Mouse (Mus musculus) thymus, adult 2 months (tissue): ENCODE results near the gene Mrgpre.

Experiments
- CTCF ChIP-seq: fragments of 200-500 bp; IDR thresholded peaks from 2 replicates; pipeline ENCODE4 v1.5.1; 2012; ENCODE audit warnings: mild to moderate bottlenecking, control low read depth, low read length, moderate library complexity, borderline replicate concordance; ENCODE audit not compliant: control insufficient read depth, poor library complexity, insufficient read depth; ENCODE audit errors: extremely low read depth
- POLR2A ChIP-seq: fragments of 200-500 bp; IDR thresholded peaks from 2 replicates; pipeline ENCODE4 v1.6.1; 2012; ENCODE audit warnings: mild to moderate bottlenecking, low read length, control low read depth, moderate library complexity; ENCODE audit not compliant: control insufficient read depth, poor library complexity, insufficient read depth; ENCODE audit errors: extremely low read depth

- TF ChIP-seq CTCF (no peak), POLR2A (no peak)
Observed at GRCm38 (mm10) chr7:143756125-143757026, 27.9 kb downstream of the Mrgpre start, which contains the start of gene Osbpl5.
